Mouse (Mus musculus) spleen, adult 2 months (tissue): ENCODE results near the gene Pim3. TPM values are rescaled to one million over a fixed set of nuclear protein-coding genes. Genes with fewer than 3 reads are reported as not detected.
A peak's percentile ranks its signal among the peaks of the same experiment; 100 is the strongest.

Experiments used
- DNase-seq, 2 experiments: peaks; one replicate each; pipeline versions ENCODE4 v3.0.0 to v3.0.0-alpha.2; 2012 to 2021; ENCODE audit warnings: low spot score in 2 of 2, low read depth in 1 of 2
- H3K27ac ChIP-seq: fragments of 200-500 bp; 2 replicates; pipeline ENCODE4 v1.5.1; 2012; ENCODE audit warnings: low read length, inconsistent platforms; ENCODE audit not compliant: insufficient read depth
- H3K27me3 ChIP-seq: fragments of 200-500 bp; 2 replicates; pipeline ENCODE4 v1.6.1; 2012; ENCODE audit warnings: mild to moderate bottlenecking, moderate library complexity, low read length, inconsistent platforms; ENCODE audit not compliant: control insufficient read depth, insufficient read depth
- H3K36me3 ChIP-seq: fragments of 200-500 bp; 2 replicates; pipeline ENCODE4 v1.6.1; 2012; ENCODE audit warnings: mild to moderate bottlenecking, low read length, inconsistent platforms; ENCODE audit not compliant: control insufficient read depth, insufficient read depth
- H3K4me1 ChIP-seq: fragments of 200-500 bp; 2 replicates; pipeline ENCODE4 v1.6.1; 2011; ENCODE audit warnings: inconsistent platforms; ENCODE audit not compliant: control insufficient read depth, insufficient read depth, insufficient read length
- H3K4me3 ChIP-seq: fragments of 200-500 bp; 2 replicates; pipeline ENCODE4 v1.5.1; 2011; ENCODE audit warnings: mild to moderate bottlenecking, inconsistent platforms; ENCODE audit not compliant: insufficient read depth, insufficient read length; ENCODE audit errors: extremely low read depth
- CTCF ChIP-seq: fragments of 200-500 bp; IDR thresholded peaks from 2 replicates; pipeline ENCODE4 v1.5.1; 2011; ENCODE audit warnings: mild to moderate bottlenecking, inconsistent platforms; ENCODE audit not compliant: insufficient read depth, insufficient read length, insufficient replicate concordance; ENCODE audit errors: extremely low read depth
- POLR2A ChIP-seq: fragments of 200-500 bp; IDR thresholded peaks from 2 replicates; pipeline ENCODE4 v1.6.1; 2011; ENCODE audit warnings: low read depth, low read length, inconsistent platforms
- WGBS: fragments of 180-500 bp; shearing (Covaris S2); methylation state at CpG from one replicate; pipeline ENCODE4 v1.1.7; 2018; 5-methylcytosine and 5-hydroxymethylcytosine counted together
- polyA plus RNA-seq: library from polyadenylated mRNA; depleted of rRNA; stranded (reverse); fragments of >200 nt; gene quantifications from 2 replicates; pipeline ENCODE4 v1.2.3, GENCODE M21; 2012

The Pim3 gene
- polyA plus RNA-seq, 1 experiment, result 16.2 TPM

- Histone ChIP-seq H3K27me3 (no peaks in the 10 kb centered on the region), H3K4me1 (peaks cover 9% of the 10 kb centered on the region), H3K4me3 (peak overlapping the region; percentile 56), H3K36me3 (no peaks in the 10 kb centered on the region), H3K27ac (no peak overlapping the region)
- WGBS, result 2% methylated on average over 41 of the region's 41 CpGs
- TF ChIP-seq CTCF (no peak), POLR2A (no peak)
- peak; percentile 27 to 56 for DNase-seq
Observed at GRCm38 (mm10) chr15:88890751-88891675, 29.0 kb downstream of the Pim3 start.

- 58% methylated on average over 8 of the region's 8 CpGs for WGBS
- H3K4me1 ChIP-seq, result peaks cover 9% of the 10 kb centered on the region
- no peak for TF ChIP-seq CTCF
- TF ChIP-seq POLR2A, result no peak
- H3K27me3 ChIP-seq, result no peaks in the 10 kb centered on the region
- H3K27ac ChIP-seq, result no peak overlapping the region
- H3K36me3 ChIP-seq, result no peaks in the 10 kb centered on the region
- no peak overlapping the region; the same call in 1 of the 2 replicates for H3K4me3 ChIP-seq
- no peak for DNase-seq
Observed at GRCm38 (mm10) chr15:88891676-88892040, 29.7 kb downstream of the Pim3 start.

GRCm38 (mm10) chr15:88892252-88892651 is 30.3 kb downstream of the Pim3 start:
- DNase-seq, result no peak
- Histone ChIP-seq H3K4me1 (peaks cover 9% of the 10 kb centered on the region), H3K4me3 (no peak overlapping the region), H3K36me3 (no peaks in the 10 kb centered on the region), H3K27ac (no peak overlapping the region), H3K27me3 (no peaks in the 10 kb centered on the region)
- TF ChIP-seq CTCF (no peak), POLR2A (no peak)
- 85% methylated on average over 1 of the region's 1 CpGs for WGBS

- H3K27ac ChIP-seq, result no peak overlapping the region
- WGBS, result 81% methylated on average over 5 of the region's 5 CpGs
- H3K4me1 ChIP-seq, result peaks cover 9% of the 10 kb centered on the region
- no peak for DNase-seq
- no peaks in the 10 kb centered on the region for H3K27me3 ChIP-seq
- H3K36me3 ChIP-seq, result no peaks in the 10 kb centered on the region
- no peak overlapping the region for H3K4me3 ChIP-seq
- TF ChIP-seq CTCF, result no peak
- no peak for TF ChIP-seq POLR2A
Observed at GRCm38 (mm10) chr15:88892876-88893275, 30.9 kb downstream of the Pim3 start.

GRCm38 (mm10) chr15:88895119-88895518 is 33.1 kb downstream of the Pim3 start:
- H3K4me3 ChIP-seq, result no peak overlapping the region
- WGBS, result 79% methylated on average over 7 of the region's 7 CpGs
- no peaks in the 10 kb centered on the region for H3K27me3 ChIP-seq
- H3K4me1 ChIP-seq, result peaks cover 9% of the 10 kb centered on the region
- no peak overlapping the region for H3K27ac ChIP-seq
- TF ChIP-seq POLR2A (no peak), CTCF (no peak)
- H3K36me3 ChIP-seq, result no peaks in the 10 kb centered on the region
- no peak for DNase-seq

DNA sequence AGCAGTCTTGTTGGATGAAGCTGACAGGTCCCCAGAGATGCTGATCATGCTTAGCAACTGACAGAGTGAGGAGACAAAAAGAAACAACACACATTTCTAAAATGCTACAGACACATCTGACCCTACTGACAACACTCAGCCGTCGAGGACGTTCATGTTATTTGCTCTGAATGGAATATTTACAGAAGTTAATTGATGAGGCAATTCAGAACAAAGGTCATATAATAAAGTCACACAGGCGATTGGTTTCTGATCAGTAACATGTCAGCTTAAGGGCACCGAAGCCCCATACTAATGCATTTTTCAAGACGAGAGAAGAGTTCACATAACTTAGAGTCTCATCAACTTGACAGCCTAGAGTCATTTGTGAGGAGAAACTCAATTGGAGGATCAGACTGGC is 33.9 kb downstream of the Pim3 start:
- Histone ChIP-seq H3K27me3 (no peaks in the 10 kb centered on the region), H3K36me3 (no peaks in the 10 kb centered on the region), H3K4me3 (no peak overlapping the region), H3K27ac (no peak overlapping the region), H3K4me1 (peaks cover 5% of the 10 kb centered on the region; the same call in 1 of the 2 replicates)
- 83% methylated on average over 6 of the region's 6 CpGs for WGBS
- no peak for TF ChIP-seq POLR2A
- TF ChIP-seq CTCF, result no peak
- no peak for DNase-seq
